Mouse (Mus musculus) right cerebral cortex, postnatal 14 days (tissue): Measurements from ENCODE around the gene Nadsyn1.

Source experiments
- DNase-seq: peaks from one replicate; pipeline ENCODE4 v3.0.0; 2022

The Nadsyn1 gene

DNA sequence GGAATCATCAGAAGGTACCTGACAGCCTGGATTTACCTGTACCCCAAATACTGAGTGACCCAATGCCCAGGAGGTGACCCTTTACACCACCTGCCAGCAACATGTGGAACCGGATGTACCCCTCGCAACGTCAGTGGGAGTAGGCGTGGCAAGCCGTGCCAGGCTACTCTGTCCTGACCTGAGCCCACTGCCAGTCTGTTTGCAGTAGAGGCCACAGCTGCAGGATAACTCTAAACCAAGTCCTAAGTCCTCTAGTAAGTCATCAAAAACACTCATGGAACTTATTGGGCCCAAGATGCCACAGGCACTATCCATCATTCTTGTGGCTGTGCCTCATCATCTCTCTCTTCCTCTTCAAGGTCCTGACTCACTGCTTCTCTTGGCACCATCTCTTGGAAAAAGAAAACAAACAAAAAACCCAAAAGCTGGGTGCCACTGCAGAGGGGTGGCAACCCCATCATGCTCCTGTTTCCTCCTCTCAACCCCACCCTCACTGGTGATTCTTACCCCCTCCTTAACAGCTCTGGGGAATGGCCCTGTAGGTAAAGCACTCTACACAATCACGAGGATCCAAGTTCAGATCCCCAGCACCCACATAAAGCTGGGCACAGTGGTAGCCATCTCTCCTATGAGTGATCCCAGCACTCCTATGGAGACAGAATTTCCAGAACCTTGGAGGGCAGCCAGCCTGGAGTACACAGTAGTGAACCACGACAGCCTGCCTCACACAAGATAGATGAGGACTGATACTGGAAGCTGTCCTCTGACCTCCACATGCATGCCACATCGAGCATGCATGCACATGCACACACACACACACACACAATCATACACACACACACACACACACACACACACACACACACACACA lies 21.2 kb downstream of the Nadsyn1 start:
- no peak for DNase-seq

DNA sequence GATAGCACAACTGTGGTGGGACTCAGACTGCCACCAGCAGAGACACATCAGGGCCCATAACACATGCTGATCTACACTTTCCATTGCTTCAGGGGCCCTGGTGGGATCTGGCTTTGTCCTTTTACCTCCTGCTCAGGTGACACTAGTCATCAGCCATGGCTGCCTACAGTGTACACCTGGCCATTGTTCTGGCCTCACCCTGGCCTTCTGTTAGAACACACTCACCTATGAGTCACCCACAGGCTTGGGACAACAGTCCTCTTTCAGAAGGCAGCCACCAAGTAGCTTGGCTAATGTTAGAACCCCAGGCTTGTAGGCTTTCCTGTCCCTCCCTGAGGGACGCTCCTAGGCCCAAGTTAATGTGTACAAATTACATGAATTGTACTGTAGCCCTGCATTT lies 21.9 kb downstream of the Nadsyn1 start:
- DNase-seq: no peak

DNA sequence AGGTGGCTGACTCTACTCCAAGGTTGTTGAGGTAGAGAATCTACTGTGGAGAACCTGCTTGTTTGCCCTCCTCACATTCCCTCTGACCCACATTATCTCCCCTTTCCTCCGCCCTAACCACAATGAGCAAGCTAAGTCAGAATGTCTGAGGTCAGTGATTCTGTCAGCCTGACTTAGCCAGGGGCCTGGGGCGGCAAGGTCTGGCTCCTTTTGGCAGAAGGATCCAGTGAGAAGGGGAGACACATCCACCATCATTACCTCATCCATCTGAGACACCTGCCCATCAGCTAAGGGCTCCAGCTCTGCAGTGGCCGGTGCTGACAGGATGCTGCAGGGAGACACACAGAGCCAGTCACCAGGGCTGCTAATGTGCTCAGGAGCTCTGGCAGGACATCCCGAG lies 23.9 kb downstream of the Nadsyn1 start:
- DNase-seq: no peak

- DNase-seq: no peak
Measured at GRCm38 (mm10) chr7:143793121-143793520, 29.5 kb downstream of the Nadsyn1 start.

DNA sequence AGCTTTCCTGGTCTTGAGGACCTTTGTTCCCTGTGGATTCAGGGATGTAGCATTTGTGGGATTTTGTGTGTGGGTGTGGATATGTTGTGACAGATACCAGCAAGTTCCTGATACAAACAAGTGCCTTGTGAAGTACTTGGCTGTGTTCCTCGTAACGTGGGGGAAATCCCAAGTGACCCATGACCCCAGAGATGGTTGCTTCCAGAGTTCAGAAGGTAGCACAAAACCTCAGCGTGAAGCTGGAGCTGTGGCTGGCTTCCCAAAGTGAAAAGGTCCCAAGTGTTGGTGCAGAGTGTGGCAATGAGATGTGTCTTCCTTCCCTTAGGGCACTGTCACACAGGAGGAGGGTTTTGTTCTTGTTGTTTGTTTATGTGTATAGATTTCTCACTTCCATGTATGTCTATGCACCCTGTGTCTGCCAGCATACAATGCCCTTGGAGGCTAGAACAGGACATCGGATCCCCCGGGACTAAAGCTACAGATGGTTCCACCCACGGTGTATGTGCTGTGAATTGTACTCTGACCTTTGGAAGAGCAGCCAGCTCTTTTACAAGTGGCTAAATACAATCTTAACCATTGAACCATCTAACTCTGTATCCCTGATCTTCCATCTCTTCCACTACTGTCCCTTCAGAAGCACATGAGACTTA lies 30.2 kb downstream of the Nadsyn1 start:
- DNase-seq: no peak

DNA sequence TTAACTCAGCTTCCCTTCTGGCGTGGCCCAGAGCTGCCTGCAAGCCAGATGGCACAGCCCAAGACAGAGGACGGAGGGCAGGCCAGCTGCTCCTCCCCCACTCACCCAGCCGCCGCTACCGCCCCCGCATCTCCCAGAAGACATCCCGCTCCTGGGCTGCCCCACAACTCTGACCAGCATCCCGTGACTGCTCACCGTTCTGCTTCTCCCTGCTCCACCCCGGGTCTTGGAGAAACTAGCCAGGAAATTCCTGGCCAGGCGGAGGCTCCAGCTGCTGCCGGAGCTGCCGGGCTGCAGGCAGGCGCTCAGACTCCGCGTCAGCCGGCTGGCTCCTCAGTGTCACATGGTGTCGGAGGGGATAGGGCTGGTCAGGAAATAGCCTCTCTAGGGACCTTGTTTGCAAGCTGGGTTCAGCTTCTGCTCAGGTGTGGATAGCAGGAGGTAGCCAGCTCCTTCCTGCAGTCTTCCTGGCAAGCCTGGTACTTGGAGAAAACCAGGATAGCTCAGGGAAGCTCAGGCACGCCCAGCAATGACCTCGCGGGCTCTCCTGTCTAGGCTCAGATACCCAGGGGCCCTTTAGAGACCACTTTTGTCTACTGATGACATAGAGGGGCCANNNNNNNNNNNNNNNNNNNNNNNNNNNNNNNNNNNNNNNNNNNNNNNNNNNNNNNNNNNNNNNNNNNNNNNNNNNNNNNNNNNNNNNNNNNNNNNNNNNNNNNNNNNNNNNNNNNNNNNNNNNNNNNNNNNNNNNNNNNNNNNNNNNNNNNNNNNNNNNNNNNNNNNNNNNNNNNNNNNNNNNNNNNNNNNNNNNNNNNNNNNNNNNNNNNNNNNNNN lies 38.4 kb downstream of the Nadsyn1 start, which contains the start of gene Mrgpre:
TSS of gene Mrgpre (minus strand) at position 505 of the 834 bp plus-strand sequence.
- DNase-seq: peak; percentile 74

DNA sequence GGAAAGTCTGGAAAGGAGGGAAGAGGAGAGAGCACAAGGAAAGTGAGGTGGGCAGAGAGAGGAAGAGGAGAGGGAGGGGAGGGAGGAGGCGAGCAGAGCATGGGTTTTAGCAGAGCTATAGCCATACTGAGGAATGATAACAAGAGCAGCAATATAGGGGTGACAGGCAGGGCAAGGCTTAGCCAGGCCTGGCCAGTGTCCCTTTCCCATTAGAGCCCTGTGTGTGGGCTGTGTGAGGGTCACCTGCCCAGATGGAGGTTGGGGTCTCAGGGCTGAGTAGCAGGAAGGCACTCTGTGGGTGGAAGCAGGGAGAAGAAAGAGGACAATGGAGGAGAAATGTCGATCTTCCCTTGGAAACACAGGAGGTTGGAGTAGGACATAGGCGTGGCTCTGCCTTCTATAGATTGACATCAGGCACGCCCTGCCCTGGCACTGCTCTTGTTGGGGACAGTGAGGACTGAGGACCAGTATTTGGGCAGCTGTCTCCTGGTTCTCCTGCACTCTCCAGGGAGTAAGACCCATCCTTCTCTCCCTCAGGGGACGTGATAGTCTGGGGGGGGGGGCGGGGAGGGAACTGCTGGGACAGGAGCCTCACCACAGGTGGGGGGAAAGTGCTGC lies 39.2 kb downstream of the Nadsyn1 start:
- DNase-seq: no peak

- no peak for DNase-seq
Measured at GRCm38 (mm10) chr7:143777375-143777774, 45.3 kb downstream of the Nadsyn1 start.

DNA sequence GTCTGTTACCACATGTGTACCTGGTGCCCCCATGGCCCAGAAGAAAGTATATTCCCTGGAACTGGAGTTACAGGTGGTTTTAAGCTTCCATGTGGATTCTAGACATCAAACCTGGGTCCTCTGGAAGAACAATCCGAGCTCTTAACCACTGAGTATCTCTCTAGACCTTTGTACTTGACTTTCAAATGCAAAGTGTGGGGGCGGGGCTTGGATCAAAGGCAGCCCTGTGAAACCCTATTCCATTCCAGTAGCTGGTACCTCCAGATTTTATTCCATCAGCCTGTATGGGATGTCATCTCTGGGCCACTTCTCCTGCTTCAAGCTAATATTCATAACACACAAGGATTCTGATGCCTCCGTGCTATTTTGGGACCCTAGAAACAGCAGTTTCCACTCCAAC lies 46.5 kb downstream of the Nadsyn1 start:
- no peak for DNase-seq

DNA sequence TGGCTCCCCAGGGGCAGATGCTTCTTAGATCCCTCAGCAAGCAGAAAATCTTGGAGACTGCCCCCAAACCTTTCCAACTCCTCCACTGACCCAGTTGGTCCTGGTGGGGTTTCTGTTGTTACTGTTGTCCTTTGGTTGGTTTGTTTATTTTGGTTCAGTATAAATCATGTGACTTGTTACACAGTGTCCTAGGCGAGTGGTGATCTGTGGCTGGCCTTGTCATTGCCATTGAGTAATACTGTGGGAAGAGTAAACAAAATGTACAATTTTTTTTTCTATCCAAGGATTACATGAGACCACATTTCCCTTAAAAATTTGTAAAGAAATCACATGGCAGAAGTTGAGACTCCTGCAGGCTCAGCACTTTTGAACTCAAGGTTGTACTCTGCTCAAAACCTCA lies 53.2 kb downstream of the Nadsyn1 start:
- no peak for DNase-seq

DNA sequence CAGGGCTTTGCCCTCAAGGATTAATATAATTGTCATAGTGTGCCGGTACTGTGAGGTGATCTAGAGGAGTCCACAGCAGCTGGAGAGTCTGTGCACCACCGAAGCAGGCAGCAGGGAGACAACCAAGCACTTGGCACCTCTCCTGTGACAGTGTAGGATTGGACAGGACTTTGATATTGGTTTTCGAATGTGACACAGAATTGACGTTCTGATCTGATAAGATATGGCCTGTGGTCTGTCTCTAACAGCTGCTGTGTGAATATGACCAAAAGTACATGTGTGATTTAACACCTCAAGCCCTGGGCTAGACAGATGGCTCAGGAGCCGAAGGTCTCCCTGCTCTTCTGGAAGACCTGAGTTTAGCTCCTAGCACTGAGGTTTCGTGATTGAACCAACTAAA lies 54.4 kb downstream of the Nadsyn1 start:
- DNase-seq: no peak

DNA sequence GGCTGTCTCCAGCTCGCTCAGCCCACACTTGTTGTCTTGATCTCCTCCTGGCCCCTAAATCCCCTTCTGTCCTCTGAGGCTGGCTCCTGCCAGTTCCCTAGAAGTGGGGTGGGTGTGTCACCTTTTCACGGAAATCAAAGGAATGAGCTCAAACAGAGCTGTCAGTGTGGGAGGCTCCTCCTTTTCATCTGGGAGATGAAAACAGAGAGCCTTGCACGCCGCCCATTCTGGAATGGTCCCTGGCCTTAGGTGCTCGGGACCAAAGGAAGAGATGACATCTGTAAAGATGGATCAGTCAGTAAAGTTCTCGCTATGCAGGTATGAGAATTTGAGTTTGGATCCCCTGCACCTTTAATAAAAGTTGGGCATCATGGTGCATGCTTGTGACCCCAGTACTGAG lies 55.8 kb downstream of the Nadsyn1 start, which contains the start of gene Mrgprg:
TSS of gene Mrgprg (minus strand) at position 101 of the 400 bp plus-strand sequence.
- DNase-seq: no peak

DNA sequence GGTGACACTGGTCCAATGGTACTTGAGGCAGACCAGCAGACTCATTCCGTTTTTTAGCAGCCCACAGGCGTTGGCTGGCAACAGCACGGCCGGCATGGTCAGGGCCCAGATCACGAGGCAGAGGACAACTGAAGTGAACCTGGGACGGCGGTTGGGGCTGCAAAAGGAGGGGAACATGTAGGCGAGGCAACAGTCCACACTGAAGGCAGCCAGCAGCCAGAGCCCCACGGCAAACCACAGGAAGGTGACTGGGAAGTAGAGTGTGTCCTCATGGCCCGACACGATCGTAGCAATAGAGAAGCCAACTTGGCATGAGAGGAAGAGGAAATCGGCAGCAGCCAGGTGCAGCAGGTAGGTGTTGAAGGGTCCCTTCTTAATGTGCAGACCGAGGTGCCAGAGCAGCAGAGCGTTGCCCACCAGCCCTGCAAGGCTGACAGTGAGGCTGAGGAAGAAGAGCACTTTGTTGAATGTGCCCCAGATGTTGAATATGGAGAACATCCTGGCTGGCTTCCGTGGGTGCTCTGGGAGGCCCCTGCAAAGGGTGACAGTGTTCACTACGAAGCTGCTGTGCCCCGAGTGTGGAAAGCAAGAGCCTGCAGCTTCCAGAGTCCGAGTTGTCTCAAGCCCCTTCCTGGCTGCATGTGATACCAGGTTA lies 57.6 kb downstream of the Nadsyn1 start:
- DNase-seq: no peak

DNA sequence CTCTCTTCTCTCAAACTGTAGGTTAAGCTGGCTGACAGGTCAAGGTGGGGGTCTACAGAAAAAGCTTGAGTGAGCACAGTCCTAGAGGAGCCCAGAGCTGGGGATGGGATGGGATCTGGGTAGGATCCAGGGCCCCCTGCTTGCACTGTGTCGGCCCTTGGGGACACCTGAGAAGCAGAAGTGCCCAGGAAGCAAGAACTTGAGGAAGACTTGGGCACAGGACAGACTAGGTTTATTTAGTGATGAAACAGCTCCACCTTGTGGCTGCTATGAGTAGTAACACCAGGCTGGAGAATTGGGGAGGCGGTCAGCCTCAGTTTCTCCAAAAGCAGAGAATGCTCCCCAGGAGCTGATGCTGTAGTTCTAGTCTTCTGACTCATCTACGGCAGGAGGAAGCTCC lies 58.9 kb downstream of the Nadsyn1 start:
- no peak for DNase-seq

DNA sequence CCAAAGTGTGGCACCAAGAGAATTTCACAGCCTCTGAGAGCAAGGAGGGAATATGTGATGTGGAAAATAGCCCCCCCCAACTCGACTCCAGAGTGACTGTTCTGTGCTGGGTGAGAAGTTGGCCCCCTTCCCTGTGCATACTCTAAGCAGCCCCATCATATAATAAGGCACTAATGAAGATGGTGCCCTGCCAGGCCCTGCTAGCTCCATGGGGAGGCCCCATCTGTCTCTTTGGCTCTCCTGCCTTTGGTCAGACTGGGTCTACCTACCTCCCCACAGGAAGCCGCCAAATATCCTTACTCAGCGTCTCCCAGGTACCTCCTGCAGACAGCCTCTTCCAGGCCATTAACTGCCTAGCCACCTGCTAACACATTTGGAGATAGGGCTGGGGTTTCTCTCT lies 63.7 kb downstream of the Nadsyn1 start:
- DNase-seq: no peak

DNA sequence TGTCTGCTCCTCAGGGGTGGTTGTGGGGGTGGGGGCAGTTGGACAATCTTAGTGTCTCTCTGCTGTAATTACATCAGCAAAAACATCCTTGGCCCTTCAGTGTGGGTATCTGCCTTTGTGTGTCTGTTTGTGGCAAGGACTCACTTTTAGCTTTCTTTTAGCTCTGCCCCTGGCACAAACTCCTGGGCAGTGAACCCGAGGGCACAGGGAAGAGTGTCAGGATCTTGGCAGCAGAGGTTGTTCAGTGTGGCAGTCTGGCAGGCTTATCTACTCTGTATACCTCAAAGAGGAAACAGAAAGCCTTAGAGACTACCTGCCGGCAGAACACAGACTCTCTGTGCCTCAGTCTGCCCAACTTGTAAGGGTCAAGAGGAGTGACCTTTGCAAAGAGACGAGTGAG lies 65.0 kb downstream of the Nadsyn1 start:
- DNase-seq: no peak

GRCm38 (mm10) chr7:143757027-143757390 lies 65.6 kb downstream of the Nadsyn1 start:
- peak; percentile 60 for DNase-seq

DNA sequence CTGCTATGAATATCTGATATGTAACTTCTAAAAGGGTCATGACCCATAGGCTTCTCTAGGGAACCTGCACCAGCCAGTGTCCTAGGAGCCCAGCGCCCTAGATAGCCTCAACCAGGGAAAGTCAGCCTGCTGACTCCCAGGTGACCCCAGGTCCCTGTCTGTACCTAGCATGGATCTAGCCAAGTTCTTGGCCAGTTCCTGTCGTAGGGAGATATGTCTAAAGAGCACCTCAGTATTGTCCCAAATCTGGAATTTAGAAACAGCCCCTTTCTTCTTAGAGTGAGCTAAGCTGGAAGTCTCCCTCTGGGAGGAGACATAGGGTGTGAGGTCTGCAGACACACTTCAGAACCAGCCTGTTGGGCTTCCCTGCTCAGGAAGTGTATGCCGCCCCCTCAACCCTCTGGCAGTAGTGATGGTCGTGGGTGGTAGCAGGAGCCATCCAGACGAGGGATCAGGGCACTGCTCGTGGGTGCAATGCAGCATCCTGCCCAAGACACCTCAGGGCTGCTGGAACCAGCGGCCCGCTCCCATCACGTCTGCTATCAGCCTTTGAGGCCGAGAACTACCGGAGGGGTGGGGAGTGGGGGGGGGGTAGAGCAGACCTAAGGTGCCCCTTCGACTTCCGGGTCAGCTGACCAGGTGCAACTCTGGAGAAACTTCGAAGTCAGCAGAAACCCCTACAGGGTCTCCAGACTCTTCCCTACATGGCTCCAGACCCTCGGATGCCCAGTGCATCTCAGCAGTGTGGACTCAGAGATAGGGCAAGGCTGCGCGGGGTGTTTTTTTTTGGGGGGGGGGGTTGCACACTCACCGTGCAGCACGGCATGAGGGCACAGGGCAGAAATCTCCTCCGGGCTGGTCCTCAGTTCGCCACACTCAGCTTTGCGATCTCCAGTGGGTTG lies 66.3 kb downstream of the Nadsyn1 start, which contains the start of gene Osbpl5:
TSS of gene Osbpl5 (minus strand) at position 861 of the 902 bp plus-strand sequence.
- DNase-seq: peak; percentile 29

GRCm38 (mm10) chr7:143755357-143756124 lies 67.1 kb downstream of the Nadsyn1 start:
- no peak for DNase-seq

GRCm38 (mm10) chr7:143753990-143754715 lies 68.5 kb downstream of the Nadsyn1 start:
- peak; percentile 57 for DNase-seq
